Mouse (Mus musculus) liver, embryonic 13.5 days (tissue): ENCODE measurements around the gene Arhgap40. TPM values are rescaled to one million over a fixed set of nuclear protein-coding genes. Genes with fewer than 3 reads are reported as not detected.

ENCODE experiments used
- ATAC-seq: fragments of 200-750 bp; cut with Nextera tagmentation; 2 replicates; pipeline ENCODE4 v1.8.0; 2017; ENCODE audit warnings: low read depth, mild to moderate bottlenecking, moderate number of reproducible peaks, moderate library complexity
- DNase-seq: peaks from one replicate; pipeline ENCODE4 v3.0.0; 2022
- H3K27ac ChIP-seq: fragments of 300-500 bp; sonication (generic); 2 replicates; pipeline ENCODE4 v1.5.1; 2015; ENCODE audit warnings: moderate library complexity, mild to moderate bottlenecking, inconsistent platforms
- H3K27me3 ChIP-seq: fragments of 300-500 bp; sonication (generic); 2 replicates; pipeline ENCODE4 v1.6.1; 2015; ENCODE audit warnings: mild to moderate bottlenecking, inconsistent platforms
- H3K36me3 ChIP-seq: fragments of 300-500 bp; sonication (generic); 2 replicates; pipeline ENCODE4 v1.6.1; 2015; ENCODE audit warnings: mild to moderate bottlenecking, inconsistent platforms
- H3K4me1 ChIP-seq: fragments of 300-500 bp; sonication (generic); replicated peaks from 2 replicates; pipeline ENCODE4 v1.6.1; 2015; ENCODE audit warnings: inconsistent platforms
- H3K4me2 ChIP-seq: fragments of 300-500 bp; sonication (generic); 2 replicates; pipeline ENCODE4 v1.6.1; 2015; ENCODE audit warnings: inconsistent platforms, mild to moderate bottlenecking, moderate library complexity
- H3K4me3 ChIP-seq: fragments of 300-500 bp; sonication (generic); replicated peaks from 2 replicates; pipeline ENCODE4 v1.5.1; 2015; ENCODE audit warnings: mild to moderate bottlenecking, inconsistent platforms
- H3K9ac ChIP-seq: fragments of 300-500 bp; sonication (generic); 2 replicates; pipeline ENCODE4 v1.6.1; 2015; ENCODE audit warnings: mild to moderate bottlenecking, inconsistent platforms
- H3K9me3 ChIP-seq: fragments of 300-500 bp; sonication (generic); replicated peaks from 2 replicates; pipeline ENCODE4 v1.6.1; 2016; ENCODE audit warnings: inconsistent platforms
- WGBS: fragments of 180-500 bp; shearing (Covaris S2); methylation state at CpG from one replicate; pipeline ENCODE4 v1.1.7; 2015; ENCODE audit not compliant: insufficient replicate concordance; 5-methylcytosine and 5-hydroxymethylcytosine counted together
- polyA plus RNA-seq: library from polyadenylated mRNA; unstranded; fragments of >200 nt; fragmentation: Nextera tagmentation; extraction: Ambion mirVana; gene quantifications from 2 replicates; pipeline ENCODE4 v1.2.1, GENCODE M21; 2015

The Arhgap40 gene
- polyA plus RNA-seq, 1 experiment from 2014 or later = not detected

- H3K4me2 ChIP-seq = no peak overlapping the region
- 41% methylated on average over 8 of the region's 8 CpGs for WGBS
- no peak overlapping the region for H3K4me3 ChIP-seq
- no peaks in the 10 kb centered on the region for H3K36me3 ChIP-seq
- no peak for DNase-seq
- ATAC-seq = no peak
- H3K27ac ChIP-seq = no peak overlapping the region
- no peak overlapping the region for H3K9ac ChIP-seq
- peaks cover 18% of the 10 kb centered on the region; the same call in 1 of the 2 replicates for H3K27me3 ChIP-seq
- H3K9me3 ChIP-seq = no peaks in the 10 kb centered on the region
- H3K4me1 ChIP-seq = peaks cover 10% of the 10 kb centered on the region
These were observed 76.1 kb downstream of the Arhgap40 start for GRCm38 (mm10) chr2:158588524-158589271.

GRCm38 (mm10) chr2:158590495-158590894 lies 77.9 kb downstream of the Arhgap40 start:
- no peak for DNase-seq
- no peaks in the 10 kb centered on the region for H3K4me1 ChIP-seq
- no peak overlapping the region for H3K4me3 ChIP-seq
- H3K4me2 ChIP-seq = no peak overlapping the region
- no peaks in the 10 kb centered on the region for H3K36me3 ChIP-seq
- peaks cover 22% of the 10 kb centered on the region for H3K27me3 ChIP-seq
- WGBS = 46% methylated on average over 3 of the region's 3 CpGs
- H3K9ac ChIP-seq = no peak overlapping the region
- H3K27ac ChIP-seq = no peak overlapping the region
- no peak for ATAC-seq
- H3K9me3 ChIP-seq = no peaks in the 10 kb centered on the region

- 30% methylated on average over 5 of the region's 5 CpGs for WGBS
- Histone ChIP-seq H3K27me3 (peaks cover 28% of the 10 kb centered on the region), H3K4me1 (no peaks in the 10 kb centered on the region), H3K4me2 (no peak overlapping the region), H3K4me3 (no peak overlapping the region), H3K27ac (no peak overlapping the region), H3K9ac (no peak overlapping the region), H3K9me3 (no peaks in the 10 kb centered on the region), H3K36me3 (no peaks in the 10 kb centered on the region)
- DNase-seq = no peak
- no peak for ATAC-seq
These were observed 78.7 kb downstream of the Arhgap40 start for GRCm38 (mm10) chr2:158591286-158591685.

- DNase-seq (no peak), ATAC-seq (no peak)
- Histone ChIP-seq H3K4me3 (no peak overlapping the region), H3K36me3 (no peaks in the 10 kb centered on the region), H3K27ac (no peak overlapping the region), H3K4me2 (no peak overlapping the region), H3K4me1 (no peaks in the 10 kb centered on the region), H3K9ac (no peak overlapping the region), H3K9me3 (no peaks in the 10 kb centered on the region), H3K27me3 (peaks cover 20% of the 10 kb centered on the region)
- 40% methylated on average over 4 of the region's 4 CpGs for WGBS
These were observed 80.8 kb downstream of the Arhgap40 start for GRCm38 (mm10) chr2:158593371-158593770.

- peaks cover 20% of the 10 kb centered on the region for H3K27me3 ChIP-seq
- no peak for ATAC-seq
- 3% methylated on average over 12 of the region's 12 CpGs for WGBS
These were observed 82.5 kb downstream of the Arhgap40 start for GRCm38 (mm10) chr2:158595103-158595502.

GRCm38 (mm10) chr2:158595577-158595976 lies 83.0 kb downstream of the Arhgap40 start:
- H3K27me3 ChIP-seq = peaks cover 22% of the 10 kb centered on the region

More at GRCm38 (mm10) chr2:158595103-158595502, 82.5 kb downstream of the Arhgap40 start:
- Histone ChIP-seq H3K9ac (no peak overlapping the region), H3K36me3 (no peaks in the 10 kb centered on the region), H3K4me1 (no peaks in the 10 kb centered on the region), H3K27ac (no peak overlapping the region), H3K4me3 (no peak overlapping the region), H3K4me2 (no peak overlapping the region), H3K9me3 (no peaks in the 10 kb centered on the region)
- no peak for DNase-seq

GRCm38 (mm10) chr2:158596803-158597202 lies 84.2 kb downstream of the Arhgap40 start:
- no peak for DNase-seq
- Histone ChIP-seq H3K9ac (no peak overlapping the region), H3K4me1 (no peaks in the 10 kb centered on the region), H3K36me3 (no peaks in the 10 kb centered on the region), H3K4me2 (no peak overlapping the region), H3K4me3 (no peak overlapping the region), H3K9me3 (no peaks in the 10 kb centered on the region), H3K27me3 (peaks cover 35% of the 10 kb centered on the region), H3K27ac (no peak overlapping the region)
- ATAC-seq = no peak
- WGBS = 15% methylated on average over 1 of the region's 1 CpGs

More at GRCm38 (mm10) chr2:158595577-158595976, 83.0 kb downstream of the Arhgap40 start:
- Histone ChIP-seq H3K4me3 (no peak overlapping the region), H3K9me3 (no peaks in the 10 kb centered on the region), H3K27ac (no peak overlapping the region), H3K4me1 (no peaks in the 10 kb centered on the region), H3K9ac (no peak overlapping the region), H3K4me2 (no peak overlapping the region), H3K36me3 (no peaks in the 10 kb centered on the region)
- 38% methylated on average over 7 of the region's 7 CpGs for WGBS
- no peak for DNase-seq
- no peak for ATAC-seq

Other genes starting within 250 kb of the Arhgap40 start
- 16.3 and 22.9 TPM in 2 replicates for gene Lbp, start 206.3 kb upstream of the Arhgap40 start, polyA plus RNA-seq
- 1.4 and 1.5 TPM in 2 replicates for gene Snhg11, start 137.2 kb upstream of the Arhgap40 start, polyA plus RNA-seq
- gene Ralgapb, start 102.9 kb upstream of the Arhgap40 start, polyA plus RNA-seq = 6.0 and 6.3 TPM in 2 replicates
- gene Adig, start 10.2 kb upstream of the Arhgap40 start, polyA plus RNA-seq = not detected in 2 replicates
- gene Slc32a1, start 98.0 kb downstream of the Arhgap40 start, polyA plus RNA-seq = not detected in 2 replicates
- 5.4 and 6.3 TPM in 2 replicates for gene Actr5, start 112.1 kb downstream of the Arhgap40 start, polyA plus RNA-seq
- 1.3 TPM in 2 replicates for gene Ppp1r16b, start 152.6 kb downstream of the Arhgap40 start, polyA plus RNA-seq